Mouse (Mus musculus): ENCODE data around the gene Cbs. TPM values are rescaled to one million over a fixed set of nuclear protein-coding genes. Genes with fewer than 3 reads are reported as not detected.

Cbs gene
- polyA plus RNA-seq (2012; rRNA removed): 32.1 and 35.1 TPM in 2 replicates

DNA sequence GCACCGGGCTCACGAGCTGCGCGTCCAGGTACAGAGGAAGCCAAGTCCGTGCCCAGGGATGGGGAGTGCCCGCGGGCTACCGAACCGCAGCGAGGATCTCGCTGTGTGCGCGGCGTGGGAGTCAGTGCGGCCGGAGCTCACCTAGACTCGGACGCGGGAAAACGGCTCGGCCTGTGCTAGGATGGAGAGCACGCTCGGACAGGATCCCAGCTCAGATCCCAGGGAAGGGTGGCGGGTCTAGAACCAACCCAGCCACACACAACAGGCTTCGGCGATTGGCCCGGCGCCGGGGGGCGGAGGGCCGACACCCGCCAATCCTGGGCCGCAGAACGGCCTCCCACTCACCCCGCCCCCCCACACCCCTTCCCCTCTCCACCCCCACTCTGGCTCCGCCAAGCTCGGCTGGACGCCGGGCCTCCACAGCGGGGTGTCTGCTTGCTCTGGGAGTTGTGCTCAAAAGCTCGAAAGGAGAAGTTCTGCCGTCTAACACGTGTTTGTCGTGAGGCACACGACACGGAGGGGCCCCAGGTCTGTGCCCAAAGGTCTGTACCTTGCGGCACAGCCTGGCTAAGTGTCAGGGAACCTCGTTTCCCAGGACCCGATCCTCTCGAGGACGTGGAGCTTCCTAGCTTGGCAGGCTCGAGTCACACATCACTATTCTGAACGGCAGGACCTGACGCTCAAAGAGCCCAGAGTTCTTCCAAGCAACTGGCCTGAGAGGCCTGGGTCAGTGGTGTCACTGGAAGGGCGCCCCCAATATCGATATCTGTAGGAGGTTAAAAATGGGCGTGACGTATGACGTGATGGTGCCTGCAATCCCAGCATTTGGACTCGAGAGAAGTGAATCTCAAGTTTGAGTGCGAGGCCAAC lies at the start of gene Cbs:
Cbs (minus strand) TSS at position 297 of the 870 bp plus-strand sequence.
- peak; percentile 34 to 54 for DNase-seq (ENCODE audit: extremely low spot score in 1 of 2, low spot score in 1 of 2)

DNA sequence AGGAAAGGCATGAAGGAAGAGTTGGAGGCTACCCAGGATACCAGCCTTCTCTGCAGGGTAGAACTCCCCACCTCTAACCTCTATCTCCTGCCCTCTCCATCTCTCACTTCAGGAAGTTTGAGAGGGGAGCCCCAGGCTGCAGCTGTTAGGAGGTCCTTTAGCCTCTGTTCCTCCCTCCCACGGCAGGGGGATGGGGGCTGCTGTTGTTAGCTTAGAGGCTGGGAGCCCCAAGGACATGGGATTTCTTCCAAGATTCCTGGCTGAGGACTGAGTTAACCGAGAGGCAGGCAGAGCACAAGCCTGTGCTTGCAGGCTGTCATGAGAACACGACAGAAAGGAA lies 49.2 kb upstream of the Cbs start:
- DNase-seq (ENCODE audit: extremely low spot score in 1 of 2, low spot score in 1 of 2): no peak

DNA sequence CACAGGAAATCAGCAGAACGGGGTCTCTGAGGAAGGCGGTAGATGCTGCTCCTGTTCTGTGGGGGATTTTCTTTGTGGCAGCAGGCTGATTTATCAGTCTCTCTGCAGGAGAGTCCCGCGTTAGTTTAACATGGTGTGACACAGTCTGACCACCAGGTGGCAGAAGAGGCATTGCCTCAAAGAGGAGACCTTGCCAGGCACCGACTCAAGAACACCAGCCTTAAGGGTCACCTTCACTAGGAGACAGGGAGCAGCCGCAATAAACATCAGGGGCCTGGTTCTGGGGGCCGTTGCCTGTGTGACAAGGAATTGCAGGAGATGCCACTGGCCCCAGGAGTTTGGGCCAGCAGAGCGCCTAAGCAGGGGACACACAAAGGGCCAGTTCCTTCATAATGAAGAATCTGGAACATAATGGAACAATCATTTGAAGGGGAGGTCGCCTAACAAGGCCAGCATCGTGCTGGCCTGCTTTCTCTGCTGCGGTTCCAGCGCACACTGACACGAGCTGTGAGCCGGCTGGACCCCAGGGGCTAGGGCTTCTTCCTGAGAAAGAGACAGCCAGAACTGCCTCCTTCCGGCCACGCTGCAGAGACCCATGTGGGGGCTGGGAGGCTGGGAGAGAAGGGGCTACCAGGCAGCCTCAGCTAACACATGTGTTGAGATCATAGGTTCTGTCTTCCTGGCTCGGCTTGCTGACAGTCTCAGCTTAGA lies 48.6 kb upstream of the Cbs start:
- DNase-seq (ENCODE audit: extremely low spot score in 1 of 2, low spot score in 1 of 2): peak; percentile 55 to 91

DNA sequence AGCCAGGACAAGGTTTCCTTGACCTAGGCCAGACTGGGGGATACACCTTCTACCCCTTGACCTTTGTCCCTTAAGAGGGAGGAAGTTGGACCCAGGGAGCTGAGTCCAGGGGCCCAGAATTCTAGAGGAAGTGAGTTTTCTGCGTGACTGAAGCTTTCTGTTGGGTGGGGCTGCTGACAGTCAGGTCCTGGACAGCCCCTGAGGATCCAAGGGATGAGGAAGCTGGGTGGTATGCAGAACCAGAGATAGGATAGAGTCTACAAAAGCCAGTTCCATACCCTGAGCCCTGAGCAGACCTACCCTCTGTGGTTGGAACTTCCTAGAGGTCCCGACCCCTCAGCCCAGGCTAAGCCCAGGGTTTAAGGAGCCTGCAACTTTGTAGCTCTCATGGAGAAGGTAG lies 43.4 kb upstream of the Cbs start:
- no peak for DNase-seq (ENCODE audit: extremely low spot score in 1 of 2, low spot score in 1 of 2)

DNA sequence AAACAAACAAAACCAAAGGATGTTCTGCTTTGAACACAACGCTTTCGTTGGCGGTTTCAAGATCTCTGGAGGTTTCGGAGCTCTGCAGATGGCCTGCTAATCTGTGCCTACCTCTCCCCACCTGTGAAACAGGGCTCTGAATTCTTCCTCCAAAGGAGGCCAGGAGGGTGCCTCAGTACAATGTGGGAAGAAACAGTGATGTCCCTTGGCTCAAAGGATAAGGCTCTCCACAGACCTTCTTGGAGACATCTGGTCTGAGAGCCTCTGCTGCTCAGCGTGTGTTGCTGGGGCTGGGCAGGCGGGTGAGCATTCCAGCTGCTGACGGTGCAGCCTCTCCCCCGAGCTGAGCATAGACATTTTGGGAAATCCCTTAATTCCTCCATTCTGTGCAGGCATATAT lies 40.5 kb upstream of the Cbs start, which contains the start of gene Cryaa:
Cryaa (plus strand) TSS at position 301 of the 400 bp plus-strand sequence.
- DNase-seq (ENCODE audit: extremely low spot score in 1 of 2, low spot score in 1 of 2): no peak

DNA sequence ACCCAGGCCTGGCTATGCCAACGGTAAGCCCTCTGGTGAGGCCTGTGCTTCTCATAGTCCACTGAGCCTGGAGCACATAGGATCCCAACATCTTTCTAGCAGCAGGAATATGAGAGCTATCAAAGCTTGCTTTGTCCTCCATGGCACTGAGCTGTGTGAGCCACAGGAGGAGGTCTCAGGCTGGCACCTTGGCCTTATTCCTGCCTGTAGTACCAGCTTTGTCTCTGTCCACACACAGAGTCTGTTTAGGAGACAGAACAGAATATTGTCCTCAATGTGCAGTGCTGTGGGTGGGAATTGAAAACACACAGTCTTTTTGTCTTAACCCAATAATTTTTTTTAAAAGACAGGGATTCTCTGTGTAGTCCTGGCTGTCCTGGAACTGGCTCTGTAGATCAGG lies 37.4 kb upstream of the Cbs start:
- peak in 1 of 2 experiments; percentile 25 for DNase-seq (ENCODE audit: extremely low spot score in 1 of 2, low spot score in 1 of 2)

DNA sequence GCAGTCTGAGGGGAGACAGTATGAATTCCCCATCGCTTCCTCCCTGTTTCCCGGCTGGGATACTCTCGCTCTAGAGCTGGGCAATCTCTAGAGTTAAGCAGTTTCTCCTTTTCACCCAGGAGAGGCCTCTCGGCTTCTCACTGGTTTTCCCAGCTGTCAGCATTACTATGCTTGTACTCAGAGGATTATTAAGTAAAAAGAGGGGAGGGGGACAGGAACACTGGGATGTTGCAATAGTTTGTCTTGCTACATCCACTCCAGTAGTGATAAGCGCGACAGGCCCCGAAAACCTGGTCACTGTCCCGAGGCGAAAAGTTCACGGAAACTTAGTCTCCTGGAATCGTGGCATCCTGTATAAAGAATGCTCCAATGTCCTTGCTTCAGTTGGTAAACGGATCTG lies 35.2 kb upstream of the Cbs start:
- no peak for DNase-seq (ENCODE audit: extremely low spot score in 1 of 2, low spot score in 1 of 2)

DNA sequence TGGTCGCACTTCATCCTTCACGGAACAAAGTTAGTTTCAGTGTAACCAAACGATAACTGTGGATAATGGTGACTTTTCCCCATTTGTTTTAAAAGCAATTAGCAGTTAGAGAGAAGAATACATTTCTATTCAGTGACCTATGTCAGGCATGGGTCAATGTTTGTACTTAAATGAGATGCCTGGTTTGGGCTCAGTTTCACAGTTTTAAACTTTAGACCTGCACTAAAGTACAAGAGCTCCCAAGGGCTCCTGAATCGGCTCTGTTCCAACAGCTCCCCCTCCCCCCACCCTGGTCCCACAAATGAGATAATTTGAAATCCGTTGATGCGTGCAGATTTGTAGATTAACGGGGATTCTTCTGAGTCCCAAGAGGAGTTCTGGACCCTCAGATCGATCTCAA lies 34.7 kb upstream of the Cbs start:
- DNase-seq (ENCODE audit: extremely low spot score in 1 of 2, low spot score in 1 of 2): no peak

DNA sequence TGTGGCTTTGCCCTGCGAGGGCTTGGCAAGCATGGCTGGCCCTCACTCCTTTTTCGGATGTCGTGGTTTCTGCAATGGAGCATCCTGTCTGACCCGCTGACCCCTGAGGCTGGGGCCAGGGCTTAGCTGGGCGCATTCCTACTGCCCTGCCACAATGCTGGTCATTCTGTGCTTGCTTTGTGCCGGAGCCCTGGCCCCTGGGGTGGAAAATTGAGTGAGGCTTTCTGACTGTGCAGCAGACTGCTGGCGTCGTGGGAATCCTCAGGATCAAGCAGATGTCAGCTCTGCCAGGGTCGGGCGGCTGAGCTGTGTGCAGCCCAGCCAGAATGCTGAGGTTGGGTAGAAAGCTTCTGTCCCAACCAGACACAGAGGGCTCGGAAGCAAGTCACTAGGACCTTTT lies 33.1 kb upstream of the Cbs start:
- DNase-seq (ENCODE audit: extremely low spot score in 1 of 2, low spot score in 1 of 2): no peak

DNA sequence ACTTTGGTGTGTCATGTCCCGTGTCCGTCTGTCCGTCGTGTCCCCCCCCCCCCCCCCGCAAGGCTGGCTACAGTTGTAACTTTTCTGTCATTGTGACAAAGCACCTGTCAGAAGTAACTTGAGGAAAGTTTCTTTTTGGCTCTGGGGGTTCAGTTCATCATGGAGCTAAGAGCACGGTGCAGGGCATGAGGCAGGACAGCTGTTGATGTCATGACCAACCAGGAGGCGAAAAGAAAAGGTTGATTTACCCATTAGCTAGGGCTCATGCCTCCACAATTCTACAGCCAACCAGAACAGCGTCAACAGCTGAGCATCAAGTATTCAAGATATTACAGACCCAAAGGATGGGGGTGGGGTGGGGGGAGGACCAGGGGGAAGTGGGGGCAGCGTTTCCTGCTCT lies 31.3 kb upstream of the Cbs start:
- no peak for DNase-seq (ENCODE audit: extremely low spot score in 1 of 2, low spot score in 1 of 2)

DNA sequence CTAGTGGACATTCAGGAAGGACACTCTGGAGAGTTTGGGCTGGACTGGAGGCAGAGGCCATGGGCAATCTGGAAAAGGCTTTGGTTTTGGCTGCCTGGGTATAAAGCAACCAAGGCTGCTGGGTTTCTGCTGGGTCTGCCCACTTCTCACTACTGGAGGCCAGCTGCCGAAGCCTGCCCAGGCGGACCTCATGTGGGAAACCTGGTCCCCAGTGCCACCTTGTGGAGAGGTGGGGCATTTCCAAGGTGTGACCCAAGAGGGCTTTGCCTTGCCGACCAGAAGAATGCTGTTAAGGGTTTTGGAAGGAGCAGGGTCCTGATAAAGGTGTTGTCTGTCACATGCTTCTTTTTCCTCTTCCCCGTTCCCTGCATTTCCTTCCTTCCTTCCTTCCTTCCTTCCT lies 27.7 kb upstream of the Cbs start:
- DNase-seq (ENCODE audit: extremely low spot score in 1 of 2, low spot score in 1 of 2): peak; percentile 57 to 85

DNA sequence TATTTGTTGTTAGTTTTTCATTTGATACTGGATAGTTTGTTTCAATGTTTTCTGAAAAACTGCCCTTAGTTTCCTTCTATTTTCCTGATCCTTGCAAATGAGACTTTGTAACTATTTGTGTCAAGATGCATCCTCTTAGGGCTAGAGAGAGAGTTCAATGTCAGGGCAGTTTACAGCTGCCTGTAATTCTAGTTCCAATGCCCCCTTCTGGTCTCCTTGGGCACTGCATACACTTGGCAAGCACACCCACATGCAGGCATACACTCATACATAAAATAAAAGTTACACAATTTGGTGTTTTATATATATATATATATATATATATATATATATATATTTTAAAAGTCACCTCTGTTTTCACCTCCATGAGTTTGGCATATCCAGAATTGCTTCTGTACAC lies 25.8 kb upstream of the Cbs start:
- DNase-seq (ENCODE audit: extremely low spot score in 1 of 2, low spot score in 1 of 2): no peak

DNA sequence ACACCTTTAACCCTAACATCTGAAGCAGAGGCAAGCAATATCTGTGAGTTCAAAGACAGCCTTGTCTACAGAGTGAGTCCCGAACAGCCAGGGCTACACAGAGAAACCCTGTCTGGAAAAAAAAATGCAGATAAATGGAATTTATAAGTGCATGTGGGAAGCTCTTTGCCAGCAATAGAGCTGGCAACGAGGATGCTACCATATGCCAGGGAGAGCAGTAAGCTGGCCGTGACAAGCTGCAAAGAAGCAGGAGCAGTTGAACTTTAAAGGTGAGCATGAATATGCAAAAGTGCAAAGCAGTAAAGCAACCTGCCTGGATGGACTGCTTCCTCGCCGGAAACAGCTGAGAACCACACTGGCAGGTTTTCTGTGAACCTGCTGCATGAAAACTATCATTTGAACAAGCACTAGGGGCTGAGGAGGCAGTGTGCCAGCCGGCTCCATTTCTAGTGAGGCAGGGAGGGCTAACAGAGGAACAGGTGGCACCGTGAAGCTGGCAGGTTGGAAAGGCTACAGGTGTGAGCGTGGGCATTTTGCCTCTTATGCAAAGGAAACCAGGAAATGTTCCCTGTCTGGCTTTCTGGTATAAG lies 23.7 kb upstream of the Cbs start:
- peak; percentile 59 to 74 for DNase-seq (ENCODE audit: extremely low spot score in 1 of 2, low spot score in 1 of 2)

DNA sequence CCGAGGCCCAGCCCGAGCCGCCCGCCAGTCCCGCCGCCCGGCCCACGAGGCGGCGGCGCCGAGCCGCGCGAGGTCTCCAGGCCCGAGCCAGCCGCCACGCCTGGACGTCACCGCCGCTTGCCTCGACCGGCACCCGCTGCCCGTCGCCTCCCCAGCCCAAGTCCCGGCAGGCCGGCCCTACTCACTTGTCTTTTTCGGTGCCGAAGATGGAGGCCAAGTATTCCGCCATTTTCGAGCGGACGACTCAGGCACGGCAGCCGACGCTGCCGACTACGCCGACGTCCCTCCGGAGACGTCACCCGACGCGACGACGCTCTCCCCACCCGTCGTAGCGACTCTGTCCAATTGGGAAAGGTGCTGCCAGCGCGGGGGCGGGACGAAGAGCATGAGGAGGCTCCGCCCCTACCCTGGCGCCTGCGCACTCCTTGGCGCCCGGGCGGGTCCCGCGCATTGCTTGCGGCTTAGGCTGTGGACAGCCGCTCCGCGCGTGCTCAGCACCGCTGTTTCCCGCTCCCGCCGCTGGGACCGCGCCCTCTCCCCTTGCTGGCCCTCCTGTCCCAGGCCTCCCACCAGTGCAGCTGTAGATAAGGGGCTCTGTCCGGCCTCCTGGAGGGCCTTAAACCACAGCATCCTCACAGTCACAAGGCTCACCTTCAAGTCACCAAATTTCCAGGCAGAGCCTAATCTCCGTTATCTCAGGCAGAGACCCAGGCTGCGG lies 21.6 kb upstream of the Cbs start, which contains the start of gene U2af1:
U2af1 (minus strand) TSS at position 425 of the 718 bp plus-strand sequence.
- peak; percentile 96 to 99 for DNase-seq (ENCODE audit: extremely low spot score in 1 of 2, low spot score in 1 of 2)

DNA sequence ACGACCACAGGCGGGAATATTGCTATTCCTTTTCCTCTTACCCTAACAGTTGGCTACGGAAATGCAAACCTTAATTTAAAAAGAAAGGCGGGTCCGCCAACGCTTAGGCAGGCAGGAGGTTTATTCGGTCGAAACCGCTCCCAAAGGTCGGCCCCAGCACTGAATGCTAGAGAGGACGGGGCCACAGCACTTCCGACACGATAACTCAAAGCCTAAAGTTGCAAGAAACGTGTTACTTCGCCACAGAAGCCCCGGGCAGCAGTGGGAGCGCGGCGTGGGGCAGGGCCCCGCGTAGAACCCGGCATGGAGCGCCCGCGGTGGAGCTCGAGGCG lies 21.1 kb upstream of the Cbs start:
- DNase-seq (ENCODE audit: extremely low spot score in 1 of 2, low spot score in 1 of 2): no peak

DNA sequence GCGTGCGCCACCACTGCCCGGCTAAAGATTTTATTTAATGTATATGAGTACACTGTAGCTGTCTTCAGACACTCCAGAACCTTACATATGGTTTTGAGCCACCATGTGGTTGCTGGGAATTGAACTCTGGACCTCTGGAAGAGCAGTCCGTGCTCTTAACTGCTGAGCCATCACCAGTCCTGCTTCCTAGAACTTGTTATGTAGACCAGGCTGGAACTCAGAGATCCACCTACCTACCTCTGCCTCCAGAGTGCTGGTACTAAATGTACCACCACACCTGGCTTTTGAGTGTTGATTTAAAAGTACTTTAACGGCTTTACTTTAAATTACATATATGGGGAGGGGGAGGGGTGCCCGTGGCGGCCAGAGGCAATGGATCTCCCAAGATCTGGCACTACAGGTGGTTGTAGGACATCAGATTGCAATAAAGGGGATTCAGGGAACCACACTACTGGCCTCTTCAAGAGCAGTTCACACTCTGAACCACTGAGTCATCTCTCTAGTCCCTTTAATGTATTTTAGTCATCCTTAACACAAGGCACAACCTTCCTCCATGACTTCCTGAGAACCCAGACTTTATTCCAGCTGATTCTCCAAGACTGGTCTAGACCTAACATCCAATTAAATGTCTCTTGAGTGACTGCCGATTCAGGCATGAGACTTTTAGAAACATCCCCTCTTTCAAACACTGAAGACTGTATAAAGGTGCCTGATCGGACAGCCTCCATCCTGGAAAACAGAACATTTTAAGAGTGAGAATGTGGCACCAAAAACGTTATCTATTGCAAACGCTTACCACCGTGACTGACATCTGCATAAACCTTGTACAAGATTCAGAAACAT lies 20.3 kb upstream of the Cbs start:
- no peak for DNase-seq (ENCODE audit: extremely low spot score in 1 of 2, low spot score in 1 of 2)

DNA sequence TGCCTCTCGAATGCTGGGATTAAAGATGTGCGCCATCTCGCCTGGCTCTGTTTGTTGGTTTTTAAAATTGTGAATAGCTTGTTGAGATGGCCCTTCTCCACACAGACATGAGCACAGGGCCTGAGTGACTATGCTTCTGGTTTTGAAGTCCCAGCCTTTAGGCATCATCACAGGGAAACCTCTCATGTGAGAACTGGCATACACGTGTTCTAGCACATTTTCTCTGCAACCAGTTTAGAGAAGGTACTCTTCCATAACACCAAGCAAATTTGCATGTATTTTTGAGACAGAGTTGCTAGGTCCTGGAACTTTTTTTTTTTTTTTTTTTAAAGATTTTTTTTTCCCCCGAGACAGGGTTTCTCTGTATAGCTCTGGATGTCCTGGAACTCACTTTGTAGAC lies 19.6 kb upstream of the Cbs start:
- no peak for DNase-seq (ENCODE audit: extremely low spot score in 1 of 2, low spot score in 1 of 2)

DNA sequence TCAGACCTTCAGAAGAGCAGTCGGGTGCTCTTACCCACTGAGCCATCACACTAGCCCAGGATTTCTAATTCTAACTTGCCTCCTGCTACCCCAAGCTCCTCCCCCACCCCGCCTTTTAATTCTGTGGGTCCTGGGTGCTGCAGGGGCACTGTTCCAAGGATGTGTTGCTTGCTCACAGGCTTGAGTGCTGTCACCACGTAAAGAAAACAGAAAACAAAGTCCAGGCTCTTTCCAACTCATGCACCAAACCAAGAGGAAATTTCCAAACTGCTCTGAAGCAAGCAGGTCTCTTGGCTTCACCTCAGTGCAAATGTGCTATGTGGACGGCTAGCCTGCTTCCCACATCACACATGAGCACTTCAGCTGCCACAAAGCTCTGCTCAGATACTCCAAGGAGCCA lies 18.3 kb upstream of the Cbs start:
- DNase-seq (ENCODE audit: extremely low spot score in 1 of 2, low spot score in 1 of 2): no peak

DNA sequence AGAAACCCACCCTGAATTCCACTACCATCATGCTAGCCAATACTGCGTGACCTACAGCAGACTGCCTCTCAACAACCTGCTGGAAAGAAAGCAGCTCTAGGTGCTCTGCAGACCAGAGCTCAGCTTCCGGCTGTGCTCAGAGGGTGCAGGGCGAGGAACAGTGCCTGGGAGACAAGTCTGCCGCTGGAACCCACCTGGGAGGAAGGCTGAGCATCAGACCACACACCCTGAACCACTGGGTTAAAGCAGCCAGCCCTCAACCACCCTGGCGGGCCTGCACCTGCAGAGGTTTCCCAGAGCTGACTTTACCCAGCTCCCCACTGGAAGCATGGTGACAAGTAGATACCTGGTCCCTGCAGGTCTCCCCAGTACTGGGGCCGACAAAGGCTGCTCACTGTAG lies 16.2 kb upstream of the Cbs start:
- no peak for DNase-seq (ENCODE audit: extremely low spot score in 1 of 2, low spot score in 1 of 2)

DNA sequence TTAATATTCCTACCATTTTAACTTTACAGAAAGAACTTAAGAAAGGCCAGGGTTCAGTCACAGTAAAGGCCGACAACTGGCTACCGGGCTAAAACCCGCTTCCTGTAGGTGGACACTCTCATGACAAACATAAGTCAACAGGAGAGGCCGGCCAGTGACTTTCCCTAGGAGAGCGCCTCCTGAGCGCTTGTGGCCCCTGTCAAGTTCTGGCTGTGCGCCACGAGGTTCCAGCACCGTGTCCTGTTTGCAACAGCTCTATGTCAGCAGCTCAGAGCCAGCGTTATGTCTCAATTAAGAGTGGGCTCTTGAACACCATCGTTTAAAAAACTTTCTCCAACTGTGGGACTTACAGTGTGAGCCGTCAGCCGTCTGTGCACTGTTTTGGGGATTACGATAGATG lies 15.1 kb upstream of the Cbs start:
- no peak for DNase-seq (ENCODE audit: extremely low spot score in 1 of 2, low spot score in 1 of 2)

All from frontal cortex, adult 2 months (tissue).